Mouse (Mus musculus) liver, embryonic 12.5 days (tissue): ENCODE results near the gene Adap1. TPM values are rescaled to one million over a fixed set of nuclear protein-coding genes. Genes with fewer than 3 reads are reported as not detected.
A peak's percentile ranks its signal among the peaks of the same experiment; 100 is the strongest.

Source experiments
- ATAC-seq: fragments of 200-750 bp; cut with Nextera tagmentation; 2 replicates; pipeline ENCODE4 v1.8.0; 2017; ENCODE audit warnings: moderate number of reproducible peaks, mild to moderate bottlenecking, moderate library complexity
- H3K27ac ChIP-seq: fragments of 300-500 bp; sonication (generic); 2 replicates; pipeline ENCODE4 v1.5.1; 2016; ENCODE audit warnings: mild to moderate bottlenecking
- H3K27me3 ChIP-seq: fragments of 300-500 bp; sonication (generic); replicated peaks from 2 replicates; pipeline ENCODE4 v1.6.1; 2016; ENCODE audit warnings: mild to moderate bottlenecking, moderate library complexity
- H3K36me3 ChIP-seq: fragments of 300-500 bp; sonication (generic); 2 replicates; pipeline ENCODE4 v1.6.1; 2016; ENCODE audit warnings: mild to moderate bottlenecking, moderate library complexity
- H3K4me1 ChIP-seq: fragments of 300-500 bp; sonication (generic); 2 replicates; pipeline ENCODE4 v1.6.1; 2016
- H3K4me2 ChIP-seq: fragments of 300-500 bp; sonication (generic); 2 replicates; pipeline ENCODE4 v1.6.1; 2016; ENCODE audit warnings: mild to moderate bottlenecking, moderate library complexity
- H3K4me3 ChIP-seq: fragments of 300-500 bp; sonication (generic); 2 replicates; pipeline ENCODE4 v1.5.1; 2016; ENCODE audit warnings: mild to moderate bottlenecking, moderate library complexity
- H3K9ac ChIP-seq: fragments of 300-500 bp; sonication (generic); 2 replicates; pipeline ENCODE4 v1.6.1; 2016; ENCODE audit warnings: mild to moderate bottlenecking, moderate library complexity
- H3K9me3 ChIP-seq: fragments of 300-500 bp; sonication (generic); replicated peaks from 2 replicates; pipeline ENCODE4 v1.6.1; 2016; ENCODE audit warnings: mild to moderate bottlenecking, moderate library complexity
- WGBS: fragments of 180-500 bp; shearing (Covaris S2); methylation state at CpG from one replicate; pipeline ENCODE4 v1.1.7; 2016; ENCODE audit not compliant: insufficient replicate concordance; 5-methylcytosine and 5-hydroxymethylcytosine counted together
- polyA plus RNA-seq: library from polyadenylated mRNA; unstranded; fragments of >200 nt; fragmentation: Nextera tagmentation; extraction: Ambion mirVana; gene quantifications from 2 replicates; pipeline ENCODE4 v1.2.1, GENCODE M21; 2016

Adap1 gene
- polyA plus RNA-seq, 1 experiment from 2014 or later, result 7.3 TPM

GRCm38 (mm10) chr5:139316982-139317675, 8.3 kb downstream of the Adap1 start:
- no peaks in the 10 kb centered on the region for H3K36me3 ChIP-seq
- H3K4me2 ChIP-seq, result no peak overlapping the region
- peak overlapping the region; percentile 47; the same call in 1 of the 2 replicates for H3K27ac ChIP-seq
- H3K9me3 ChIP-seq, result no peaks in the 10 kb centered on the region
- 62% methylated on average over 6 of the region's 6 CpGs for WGBS
- H3K27me3 ChIP-seq, result no peaks in the 10 kb centered on the region
- H3K4me1 ChIP-seq, result peaks cover 15% of the 10 kb centered on the region; the same call in 1 of the 2 replicates
- no peak overlapping the region for H3K4me3 ChIP-seq
- no peak overlapping the region for H3K9ac ChIP-seq
- peak; percentile 63 for ATAC-seq

GRCm38 (mm10) chr5:139314941-139315642, 10.3 kb downstream of the Adap1 start:
- no peaks in the 10 kb centered on the region for H3K9me3 ChIP-seq
- H3K27me3 ChIP-seq, result no peaks in the 10 kb centered on the region
- no peak overlapping the region for H3K27ac ChIP-seq
- peaks cover 15% of the 10 kb centered on the region; the same call in 1 of the 2 replicates for H3K4me1 ChIP-seq
- WGBS, result 83% methylated on average over 12 of the region's 12 CpGs
- no peak overlapping the region for H3K4me2 ChIP-seq
- H3K9ac ChIP-seq, result no peak overlapping the region
- no peaks in the 10 kb centered on the region for H3K36me3 ChIP-seq
- H3K4me3 ChIP-seq, result no peak overlapping the region
- no peak for ATAC-seq

DNA sequence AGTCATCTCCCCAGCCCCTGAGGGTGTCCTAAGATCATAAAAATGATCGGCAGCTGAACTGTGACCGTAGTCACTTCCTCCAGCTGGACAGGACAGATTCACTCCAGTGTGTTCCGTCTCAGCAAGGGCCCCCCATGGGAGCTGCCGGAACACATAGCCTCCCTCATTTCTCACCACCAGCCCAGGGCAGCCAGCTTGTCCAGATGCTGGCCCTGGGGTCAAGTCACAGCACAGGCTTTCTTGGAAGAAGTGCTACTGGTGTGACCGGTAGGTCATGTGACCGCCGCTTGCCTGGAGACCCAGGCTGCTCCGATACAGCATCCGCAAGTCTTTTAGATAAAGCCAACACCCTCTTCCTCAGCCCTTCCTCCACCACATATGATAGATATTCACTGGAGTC, 11.9 kb downstream of the Adap1 start:
- Histone ChIP-seq H3K27ac (no peak overlapping the region), H3K4me1 (peaks cover 15% of the 10 kb centered on the region; the same call in 1 of the 2 replicates), H3K36me3 (no peaks in the 10 kb centered on the region), H3K9me3 (no peaks in the 10 kb centered on the region), H3K4me2 (no peak overlapping the region), H3K9ac (no peak overlapping the region), H3K27me3 (no peaks in the 10 kb centered on the region), H3K4me3 (no peak overlapping the region)
- WGBS, result 61% methylated on average over 9 of the region's 9 CpGs
- no peak for ATAC-seq

DNA sequence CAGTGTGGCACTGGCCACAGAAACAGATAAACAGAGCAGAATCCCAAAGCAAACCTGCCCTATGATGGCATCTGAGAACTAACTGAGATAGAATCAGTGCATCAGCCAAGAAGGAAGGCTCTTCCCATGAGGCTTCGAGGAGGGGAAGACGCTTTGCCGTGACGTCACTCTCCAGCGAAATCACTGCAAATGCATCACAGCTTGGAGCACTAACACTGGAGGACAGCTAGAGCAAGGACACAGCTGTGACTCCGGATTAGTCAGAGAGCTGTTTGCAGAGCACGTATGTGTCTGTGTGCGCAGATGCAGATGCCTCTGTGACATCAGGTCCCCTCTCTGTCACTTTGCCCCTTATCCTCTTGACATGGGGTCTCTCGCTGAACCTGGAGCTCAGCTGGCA, 13.6 kb downstream of the Adap1 start:
- no peak overlapping the region for H3K4me3 ChIP-seq
- no peaks in the 10 kb centered on the region for H3K9me3 ChIP-seq
- no peaks in the 10 kb centered on the region for H3K27me3 ChIP-seq
- no peak overlapping the region for H3K9ac ChIP-seq
- no peak for ATAC-seq
- H3K4me2 ChIP-seq, result no peak overlapping the region
- 83% methylated on average over 9 of the region's 9 CpGs for WGBS
- H3K27ac ChIP-seq, result no peak overlapping the region
- no peaks in the 10 kb centered on the region for H3K36me3 ChIP-seq
- H3K4me1 ChIP-seq, result peaks cover 10% of the 10 kb centered on the region; the same call in 1 of the 2 replicates

DNA sequence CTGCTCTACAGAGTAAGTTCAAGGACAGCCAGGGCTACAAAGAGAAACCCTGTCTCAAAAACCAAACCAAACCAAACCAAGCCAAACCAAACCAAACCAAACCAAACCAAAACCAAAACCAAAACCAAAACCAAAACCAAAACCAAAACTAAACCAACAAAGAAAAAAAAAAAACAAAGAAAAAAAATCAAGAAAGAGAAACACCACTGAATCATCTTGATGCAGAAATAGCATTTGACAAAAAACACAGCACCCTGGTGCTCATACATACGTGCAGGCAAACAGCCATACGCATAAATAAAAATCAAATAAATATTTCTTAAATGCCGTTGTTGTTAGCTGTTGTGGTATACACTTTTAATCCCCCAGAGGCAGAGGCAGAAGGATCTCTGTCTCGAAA, 14.9 kb downstream of the Adap1 start:
- Histone ChIP-seq H3K9me3 (no peaks in the 10 kb centered on the region), H3K9ac (no peak overlapping the region), H3K27ac (no peak overlapping the region), H3K4me2 (no peak overlapping the region), H3K4me3 (no peak overlapping the region), H3K27me3 (no peaks in the 10 kb centered on the region), H3K4me1 (peaks cover 10% of the 10 kb centered on the region; the same call in 1 of the 2 replicates), H3K36me3 (no peaks in the 10 kb centered on the region)
- ATAC-seq, result no peak
- whole genome bisulfite sequencing, result 84% methylated on average over 4 of the region's 4 CpGs

DNA sequence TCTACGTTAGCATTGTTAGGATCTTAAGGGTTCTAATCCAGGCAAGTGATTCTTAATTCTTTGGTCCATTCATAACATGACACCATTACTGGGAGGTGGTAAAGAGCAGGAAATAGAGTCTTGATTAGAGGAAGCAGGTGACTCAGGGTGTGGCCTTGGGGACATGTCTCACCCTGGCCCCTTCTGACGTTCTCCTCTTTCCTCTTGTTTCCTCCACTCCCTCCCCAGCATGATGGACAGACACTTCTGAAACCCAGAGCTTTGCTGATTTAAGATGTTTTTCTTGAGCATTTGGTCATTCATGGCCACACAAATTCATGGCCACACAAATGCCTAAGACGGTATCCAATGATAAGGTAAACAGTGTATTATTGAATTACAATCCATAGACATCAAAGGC, 15.5 kb downstream of the Adap1 start:
- H3K36me3 ChIP-seq, result no peaks in the 10 kb centered on the region
- H3K27me3 ChIP-seq, result no peaks in the 10 kb centered on the region
- peaks cover 10% of the 10 kb centered on the region; the same call in 1 of the 2 replicates for H3K4me1 ChIP-seq
- H3K27ac ChIP-seq, result no peak overlapping the region
- ATAC-seq, result no peak
- H3K4me2 ChIP-seq, result no peak overlapping the region
- no peaks in the 10 kb centered on the region for H3K9me3 ChIP-seq
- no peak overlapping the region for H3K9ac ChIP-seq
- WGBS, result 57% methylated on average over 3 of the region's 3 CpGs
- no peak overlapping the region for H3K4me3 ChIP-seq

GRCm38 (mm10) chr5:139303646-139304061, 21.8 kb downstream of the Adap1 start:
- no peak overlapping the region for H3K4me3 ChIP-seq
- WGBS, result 81% methylated on average over 9 of the region's 9 CpGs
- ATAC-seq, result no peak
- H3K9ac ChIP-seq, result no peak overlapping the region
- H3K27ac ChIP-seq, result no peak overlapping the region
- peaks cover 19% of the 10 kb centered on the region for H3K4me1 ChIP-seq
- no peaks in the 10 kb centered on the region for H3K27me3 ChIP-seq
- no peaks in the 10 kb centered on the region for H3K9me3 ChIP-seq
- H3K4me2 ChIP-seq, result no peak overlapping the region
- no peaks in the 10 kb centered on the region for H3K36me3 ChIP-seq

DNA sequence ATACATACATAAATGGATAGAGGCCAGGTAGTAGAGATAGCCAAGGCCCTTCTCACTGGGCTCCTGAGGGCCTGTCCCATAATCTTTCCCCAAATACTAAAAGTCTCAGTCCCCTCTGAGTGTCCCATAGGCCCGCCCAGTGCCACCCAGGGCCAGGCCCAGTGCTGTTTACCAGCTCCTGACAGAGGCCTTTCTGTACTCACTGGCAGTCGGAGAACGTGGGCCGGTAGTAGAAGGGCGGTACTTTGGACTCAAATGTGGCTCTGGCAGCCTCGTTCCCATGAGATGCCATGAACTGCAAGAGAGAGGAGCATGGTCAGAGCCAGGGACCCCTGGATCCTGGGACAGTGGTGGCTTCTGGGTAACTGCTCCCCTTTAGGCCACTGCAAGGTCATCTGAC, 23.3 kb downstream of the Adap1 start:
- Histone ChIP-seq H3K9me3 (no peaks in the 10 kb centered on the region), H3K4me2 (no peak overlapping the region), H3K4me1 (peaks cover 19% of the 10 kb centered on the region), H3K27me3 (no peaks in the 10 kb centered on the region), H3K27ac (no peak overlapping the region), H3K4me3 (no peak overlapping the region), H3K36me3 (no peaks in the 10 kb centered on the region), H3K9ac (no peak overlapping the region)
- WGBS, result 77% methylated on average over 6 of the region's 6 CpGs
- ATAC-seq, result no peak

DNA sequence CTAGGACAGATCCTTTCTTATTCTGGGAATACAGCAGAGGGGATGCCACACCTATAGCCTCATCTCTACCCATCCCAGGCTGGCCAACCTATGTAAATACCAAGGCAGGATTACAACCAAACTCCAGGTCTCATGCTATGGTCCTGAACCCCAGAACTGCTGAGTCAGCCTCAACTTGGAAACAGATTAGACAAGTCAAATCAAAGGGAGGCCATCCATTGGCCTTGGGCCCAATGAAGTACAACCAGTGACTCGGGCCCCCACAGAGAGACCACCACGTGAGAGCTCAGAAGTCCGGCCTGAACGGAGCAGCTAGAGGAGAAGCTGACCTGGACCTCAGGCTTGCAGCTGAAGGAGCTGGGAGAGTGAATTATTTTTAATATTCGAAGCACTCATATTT, 27.7 kb downstream of the Adap1 start:
- Histone ChIP-seq H3K9me3 (no peaks in the 10 kb centered on the region), H3K36me3 (peaks cover 10% of the 10 kb centered on the region), H3K4me3 (no peak overlapping the region), H3K4me1 (peaks cover 19% of the 10 kb centered on the region), H3K27me3 (no peaks in the 10 kb centered on the region), H3K27ac (no peak overlapping the region), H3K9ac (no peak overlapping the region), H3K4me2 (no peak overlapping the region)
- ATAC-seq, result no peak
- WGBS, result 76% methylated on average over 5 of the region's 5 CpGs

- 81% methylated on average over 10 of the region's 10 CpGs for WGBS
Observed at GRCm38 (mm10) chr5:139297092-139297491, 28.3 kb downstream of the Adap1 start.

DNA sequence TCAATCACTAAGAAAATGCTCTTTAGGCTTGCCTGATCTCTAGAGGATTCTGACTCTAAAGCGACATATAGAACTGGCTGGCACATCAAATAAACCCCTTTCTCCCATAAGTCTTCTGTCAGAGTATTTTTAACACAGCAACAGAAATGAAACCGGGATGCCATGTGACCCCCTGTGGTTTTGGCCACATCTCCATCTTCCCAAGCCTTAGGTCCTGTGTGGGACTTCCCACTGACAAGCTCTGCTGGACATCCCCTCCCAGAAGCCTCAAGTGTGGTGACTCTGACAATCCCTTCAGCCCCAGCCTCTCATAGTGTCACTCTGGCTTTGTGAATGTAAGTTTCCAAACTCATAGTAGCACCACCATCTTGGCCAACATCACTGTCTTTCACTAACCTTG, 31.3 kb downstream of the Adap1 start:
- Histone ChIP-seq H3K27me3 (no peaks in the 10 kb centered on the region), H3K27ac (no peak overlapping the region), H3K4me3 (no peak overlapping the region), H3K9ac (no peak overlapping the region), H3K36me3 (peaks cover 10% of the 10 kb centered on the region), H3K4me1 (peaks cover 8% of the 10 kb centered on the region; the same call in 1 of the 2 replicates), H3K4me2 (no peak overlapping the region), H3K9me3 (no peaks in the 10 kb centered on the region)
- no peak for ATAC-seq
- WGBS, result 52% methylated on average over 2 of the region's 2 CpGs

More at GRCm38 (mm10) chr5:139297092-139297491, 28.3 kb downstream of the Adap1 start:
- no peak for ATAC-seq
- H3K9ac ChIP-seq, result no peak overlapping the region
- H3K4me2 ChIP-seq, result no peak overlapping the region
- H3K4me1 ChIP-seq, result peaks cover 19% of the 10 kb centered on the region
- no peaks in the 10 kb centered on the region for H3K9me3 ChIP-seq
- no peak overlapping the region for H3K4me3 ChIP-seq
- H3K27me3 ChIP-seq, result no peaks in the 10 kb centered on the region
- H3K27ac ChIP-seq, result no peak overlapping the region
- peaks cover 10% of the 10 kb centered on the region for H3K36me3 ChIP-seq

- Histone ChIP-seq H3K4me2 (no peak overlapping the region), H3K9me3 (no peaks in the 10 kb centered on the region), H3K27me3 (no peaks in the 10 kb centered on the region), H3K9ac (no peak overlapping the region), H3K36me3 (peaks cover 10% of the 10 kb centered on the region), H3K4me3 (no peak overlapping the region), H3K4me1 (peaks cover 24% of the 10 kb centered on the region), H3K27ac (no peak overlapping the region)
- no peak for ATAC-seq
- 71% methylated on average over 6 of the region's 6 CpGs for WGBS
Observed at GRCm38 (mm10) chr5:139291811-139292560, 33.4 kb downstream of the Adap1 start.
